Mouse (Mus musculus): ENCODE measurements around the gene 2010005H15Rik. TPM values are rescaled to one million over a fixed set of nuclear protein-coding genes. Genes with fewer than 3 reads are reported as not detected.

Gene 2010005H15Rik
- polyA plus RNA-seq, 1 experiment = not detected

- Histone ChIP-seq H3K27ac (ENCODE audit: control insufficient read depth, insufficient read depth, low read depth, low read length, poor library complexity) (no peak overlapping the region), H3K4me1 (ENCODE audit: control insufficient read depth, insufficient read depth, low read length) (no peaks in the 10 kb centered on the region; the same call in 1 of the 2 replicates), H3K4me3 (replicated peaks; ENCODE audit: control insufficient read depth, low read depth, low read length) (no peak overlapping the region)
- WGBS = 42% methylated on average over 4 of the region's 4 CpGs
- no peak for TF ChIP-seq CTCF (IDR thresholded peaks at IDR 0.05; ENCODE audit: control insufficient read depth, insufficient read depth, low read length)
- TF ChIP-seq POLR2A (IDR thresholded peaks at IDR 0.05; ENCODE audit: borderline replicate concordance, control insufficient read depth, low read depth, low read length) = no peak
These were observed 67.9 kb downstream of the 2010005H15Rik start for GRCm38 (mm10) chr16:36289140-36289539.

Other genes starting within 250 kb of the 2010005H15Rik start
- 26.7 and 48.3 TPM in 2 replicates for gene Kpna1, start 242.7 kb upstream of the 2010005H15Rik start, polyA plus RNA-seq (2011; ENCODE audit: insufficient read depth, insufficient read length, low replicate concordance, missing spikeins)
- gene Wdr5b, start 180.3 kb upstream of the 2010005H15Rik start, polyA plus RNA-seq (2011; ENCODE audit: insufficient read depth, insufficient read length, low replicate concordance, missing spikeins) = 4.7 and 7.3 TPM in 2 replicates
- 30.9 and 65.6 TPM in 2 replicates for gene Fam162a, start 149.9 kb upstream of the 2010005H15Rik start, polyA plus RNA-seq (2011; ENCODE audit: insufficient read depth, insufficient read length, low replicate concordance, missing spikeins)
- 18.8 and 52.8 TPM in 2 replicates for gene Ccdc58, start 149.8 kb upstream of the 2010005H15Rik start, polyA plus RNA-seq (2011; ENCODE audit: insufficient read depth, insufficient read length, low replicate concordance, missing spikeins)
- not detected in 2 replicates for gene Csta1, start 90.2 kb upstream of the 2010005H15Rik start, polyA plus RNA-seq (2011; ENCODE audit: insufficient read depth, insufficient read length, low replicate concordance, missing spikeins)
- gene Stfa2l1, start 64.7 kb upstream of the 2010005H15Rik start, polyA plus RNA-seq (2011; ENCODE audit: insufficient read depth, insufficient read length, low replicate concordance, missing spikeins) = 27.1 and 73.8 TPM in 2 replicates
- gene Gm5483, start 37.3 kb upstream of the 2010005H15Rik start, polyA plus RNA-seq (2011; ENCODE audit: insufficient read depth, insufficient read length, low replicate concordance, missing spikeins) = 31.2 and 55.2 TPM in 2 replicates
- not detected in 2 replicates for gene Gm5416, start 11.1 kb upstream of the 2010005H15Rik start, polyA plus RNA-seq (2011; ENCODE audit: insufficient read depth, insufficient read length, low replicate concordance, missing spikeins)
- gene Stfa1, start 55.5 kb downstream of the 2010005H15Rik start, polyA plus RNA-seq (2011; ENCODE audit: insufficient read depth, insufficient read length, low replicate concordance, missing spikeins) = 5.8 and 10.9 TPM in 2 replicates
- gene BC117090, start 112.9 kb downstream of the 2010005H15Rik start, polyA plus RNA-seq (2011; ENCODE audit: insufficient read depth, insufficient read length, low replicate concordance, missing spikeins) = not detected in 2 replicates
- gene BC100530, start 146.3 kb downstream of the 2010005H15Rik start, polyA plus RNA-seq (2011; ENCODE audit: insufficient read depth, insufficient read length, low replicate concordance, missing spikeins) = 9.4 TPM in 1 of 2 replicates, not detected in the other
- 3.3 TPM in 1 of 2 replicates, not detected in the other for gene Stfa2, start 187.0 kb downstream of the 2010005H15Rik start, polyA plus RNA-seq (2011; ENCODE audit: insufficient read depth, insufficient read length, low replicate concordance, missing spikeins)
- 10.8 TPM in 1 of 2 replicates, not detected in the other for gene Stfa3, start 233.9 kb downstream of the 2010005H15Rik start, polyA plus RNA-seq (2011; ENCODE audit: insufficient read depth, insufficient read length, low replicate concordance, missing spikeins)